Mouse (Mus musculus) MEL (cell line): ENCODE data around the gene Il9r. TPM values are rescaled to one million over a fixed set of nuclear protein-coding genes. Genes with fewer than 3 reads are reported as not detected.

Experiments
- DNase-seq: peaks from one replicate; pipeline ENCODE4 v3.0.0; 2011; ENCODE audit warnings: low read depth, low spot score
- H3K27ac ChIP-seq: 2 replicates; pipeline ENCODE4 v1.5.1; 2012; ENCODE audit warnings: low read depth, mild to moderate bottlenecking, control low read depth, low read length, moderate library complexity; ENCODE audit not compliant: control insufficient read depth
- H3K27me3 ChIP-seq, 2 experiments: fragments of 150-350 bp in 1 of 2; sonication (generic) in 1 of 2; 2 replicates each; pipeline ENCODE4 v1.6.1; 2012; ENCODE audit warnings: low read length in 2 of 2, mild to moderate bottlenecking in 2 of 2, improper control_type of control experiment in 1 of 2, moderate library complexity in 1 of 2; ENCODE audit not compliant: insufficient read depth in 2 of 2, control insufficient read depth in 1 of 2
- H3K36me3 ChIP-seq, 2 experiments: 2 replicates each; pipeline ENCODE4 v1.6.1; 2012 to 2014; ENCODE audit warnings: low read length in 2 of 2, improper control_type of control experiment in 1 of 2, inconsistent platforms in 1 of 2, mild to moderate bottlenecking in 1 of 2; ENCODE audit not compliant: insufficient read depth in 2 of 2, control insufficient read depth in 1 of 2
- H3K4me1 ChIP-seq, 2 experiments: fragments of 150-350 bp in 1 of 2; sonication (generic) in 1 of 2; 2 replicates each; pipeline ENCODE4 v1.6.1; 2012; ENCODE audit warnings: low read length in 2 of 2, improper control_type of control experiment in 1 of 2, mild to moderate bottlenecking in 1 of 2; ENCODE audit not compliant: insufficient read depth in 2 of 2, control insufficient read depth in 1 of 2
- H3K4me3 ChIP-seq, 2 experiments: fragments of 150-350 bp in 1 of 2; sonication (generic) in 1 of 2; 2 replicates each; pipeline ENCODE4 v1.5.1; 2012; ENCODE audit warnings: low read depth in 2 of 2, low read length in 2 of 2, mild to moderate bottlenecking in 2 of 2, moderate library complexity in 2 of 2, control low read depth in 1 of 2, improper control_type of control experiment in 1 of 2; ENCODE audit not compliant: control insufficient read depth in 1 of 2, insufficient read depth in 1 of 2
- H3K79me2 ChIP-seq: 2 replicates; pipeline ENCODE4 v1.6.1; 2012; ENCODE audit warnings: mild to moderate bottlenecking, low read length, moderate library complexity; ENCODE audit not compliant: control insufficient read depth, poor library complexity, insufficient read depth
- H3K9ac ChIP-seq: 2 replicates; pipeline ENCODE4 v1.6.1; 2012; ENCODE audit warnings: low read depth, mild to moderate bottlenecking, control low read depth, low read length, moderate library complexity; ENCODE audit not compliant: control insufficient read depth, poor library complexity, severe bottlenecking
- H3K9me3 ChIP-seq: fragments of 150-350 bp; sonication (generic); replicated peaks from 2 replicates; pipeline ENCODE4 v1.6.1; 2012; ENCODE audit warnings: mild to moderate bottlenecking, low read length, improper control_type of control experiment, moderate library complexity; ENCODE audit not compliant: insufficient read depth
- BHLHE40 ChIP-seq: IDR thresholded peaks from 2 replicates; pipeline ENCODE4 v1.6.1; 2012; ENCODE audit warnings: low read depth, mild to moderate bottlenecking, inconsistent platforms, low read length, improper control_type of control experiment, borderline replicate concordance
- CHD2 ChIP-seq: IDR thresholded peaks from 2 replicates; pipeline ENCODE4 v1.6.1; 2011; ENCODE audit warnings: low read length, improper control_type of control experiment
- CTCF ChIP-seq, 3 experiments: IDR thresholded peaks in 2 of 3; conservative IDR thresholded peaks in 1 of 3; 2 replicates each; pipeline ENCODE4 v1.5.1; 2011 to 2012; ENCODE audit warnings: low read length in 3 of 3, low read depth in 2 of 3, mild to moderate bottlenecking in 2 of 3, improper control_type of control experiment in 1 of 3, inconsistent platforms in 1 of 3, mixed read lengths in 1 of 3, moderate library complexity in 1 of 3; ENCODE audit not compliant: control insufficient read depth in 1 of 3, insufficient read depth in 1 of 3, poor library complexity in 1 of 3, severe bottlenecking in 1 of 3
- EP300 ChIP-seq, 2 experiments: IDR thresholded peaks; 2 replicates each; pipeline ENCODE4 v1.6.1; 2011; ENCODE audit warnings: improper control_type of control experiment in 2 of 2, low read length in 2 of 2, low read depth in 1 of 2, mild to moderate bottlenecking in 1 of 2
- HCFC1 ChIP-seq: IDR thresholded peaks from 2 replicates; pipeline ENCODE4 v1.6.1; 2012; ENCODE audit warnings: low read depth, mild to moderate bottlenecking, inconsistent platforms, low read length, improper control_type of control experiment, moderate library complexity
- KAT2A ChIP-seq: conservative IDR thresholded peaks from 2 replicates; pipeline ENCODE4 v1.6.1; 2012; ENCODE audit warnings: low read depth, low read length, improper control_type of control experiment, inconsistent platforms
- MAFK ChIP-seq: IDR thresholded peaks from 2 replicates; pipeline ENCODE4 v1.6.1; 2011; ENCODE audit warnings: low read depth, mild to moderate bottlenecking, low read length, improper control_type of control experiment, borderline replicate concordance
- TBP ChIP-seq: IDR thresholded peaks from 2 replicates; pipeline ENCODE4 v1.8.0; 2011; ENCODE audit warnings: low read depth, low read length, improper control_type of control experiment
- ZNF384 ChIP-seq: IDR thresholded peaks from 2 replicates; pipeline ENCODE4 v1.6.1; 2012; ENCODE audit warnings: low read depth, mild to moderate bottlenecking, inconsistent platforms, low read length, improper control_type of control experiment
- polyA plus RNA-seq, 2 experiments: library from polyadenylated mRNA; stranded (reverse) in 1 of 2; unstranded in 1 of 2; fragments of >175 nt in 1 of 2; fragments of >200 nt in 1 of 2; gene quantifications; 2 replicates each; pipeline versions ENCODE4 v1.2.1 to v1.2.4; 2012; ENCODE audit warnings: low replicate concordance in 2 of 2, low read depth in 1 of 2; ENCODE audit not compliant: insufficient read length in 2 of 2, insufficient read depth in 1 of 2, missing spikeins in 1 of 2
- total RNA-seq: library from RNA; depleted of rRNA; stranded (reverse); fragments of 300-350 nt; gene quantifications from 2 replicates; pipeline ENCODE4 v1.2.3, GENCODE M21; 2012; rRNA removed

The Il9r gene
- total and polyA plus RNA-seq, 3 experiments = 56.9 to 83.8 TPM; not detected in 1

GRCm38 (mm10) chr11:32137719-32138613, 62.1 kb downstream of the Il9r start:
- Histone ChIP-seq H3K9me3 (no peaks in the 10 kb centered on the region), H3K9ac (no peak overlapping the region), H3K4me3 (no peak overlapping the region), H3K27ac (no peak overlapping the region), H3K79me2 (no peaks in the 10 kb centered on the region), H3K4me1 (no peaks in the 10 kb centered on the region), H3K27me3 (peaks cover 21 to 29% of the 10 kb centered on the region in 2 experiments), H3K36me3 (no peaks in the 10 kb centered on the region)
- DNase-seq = no peak
- TF ChIP-seq ZNF384 = no peak
- no peak for TF ChIP-seq MAFK
- no peak for TF ChIP-seq HCFC1
- TF ChIP-seq EP300 (IDR thresholded peaks at IDR 0.05; ENCODE audit: low read depth in 1 of 2, low read length in 2 of 2) = no peak
- TF ChIP-seq CTCF (IDR thresholded peaks at IDR 0.05 in 2 of 3, conservative IDR thresholded peaks at IDR 0.05 in 1 of 3; ENCODE audit: control insufficient read depth in 1 of 3, insufficient read depth in 1 of 3, low read depth in 2 of 3, low read length in 3 of 3, poor library complexity in 1 of 3, severe bottlenecking in 1 of 3) = no peak
- TF ChIP-seq BHLHE40 = no peak
- no peak for TF ChIP-seq TBP
- no peak for TF ChIP-seq CHD2
- TF ChIP-seq KAT2A = no peak

Other genes starting within 250 kb of the Il9r start
- not detected in 2 replicates for gene 4930524B15Rik, start 234.7 kb downstream of the Il9r start, total RNA-seq
- gene 4930524B15Rik, start 234.7 kb downstream of the Il9r start, polyA plus RNA-seq = under 1 TPM in 1 of 2 experiments, not detected in 1; 0.03 TPM
- not detected in 2 replicates for gene Nsg2, start 199.8 kb downstream of the Il9r start, total RNA-seq
- not detected for gene Nsg2, start 199.8 kb downstream of the Il9r start, polyA plus RNA-seq
- gene Snrnp25, start 5.1 kb upstream of the Il9r start, total RNA-seq = 148 and 158 TPM in 2 replicates
- 100 to 1,000 TPM in 1 of 2 experiments, not detected in 1; 130 TPM for gene Snrnp25, start 5.1 kb upstream of the Il9r start, polyA plus RNA-seq
- 2.4 and 2.9 TPM in 2 replicates for gene Rhbdf1, start 22.0 kb upstream of the Il9r start, total RNA-seq
- gene Rhbdf1, start 22.0 kb upstream of the Il9r start, polyA plus RNA-seq = 10 to 100 TPM in 1 of 2 experiments, not detected in 1; 14.3 TPM
- gene Mpg, start 26.2 kb upstream of the Il9r start, total RNA-seq = 41.2 and 43.2 TPM in 2 replicates
- gene Mpg, start 26.2 kb upstream of the Il9r start, polyA plus RNA-seq = 10 to 100 TPM in 1 of 2 experiments, not detected in 1; 42.0 TPM
- 12.5 and 14.1 TPM in 2 replicates for gene Nprl3, start 67.4 kb upstream of the Il9r start, total RNA-seq
- gene Nprl3, start 67.4 kb upstream of the Il9r start, polyA plus RNA-seq = 10 to 100 TPM in 1 of 2 experiments, not detected in 1; 18.4 TPM
- gene Hba-x, start 76.1 kb upstream of the Il9r start, total RNA-seq = not detected in 2 replicates
- under 1 TPM in 1 of 2 experiments, not detected in 1; 0.13 TPM for gene Hba-x, start 76.1 kb upstream of the Il9r start, polyA plus RNA-seq
- gene Hba-a1, start 83.2 kb upstream of the Il9r start, total RNA-seq = 211 and 272 TPM in 2 replicates
- 100 to 1,000 TPM; 313 to 334 TPM for gene Hba-a1, start 83.2 kb upstream of the Il9r start, polyA plus RNA-seq
- gene Hbq1b, start 86.7 kb upstream of the Il9r start, total RNA-seq = 2.3 and 2.5 TPM in 2 replicates
- gene Hbq1b, start 86.7 kb upstream of the Il9r start, polyA plus RNA-seq = 1 to 10 TPM in 1 of 2 experiments, not detected in 1; 6.5 TPM
- 130 and 202 TPM in 2 replicates for gene Hba-a2, start 96.2 kb upstream of the Il9r start, total RNA-seq
- 100 to 1,000 TPM; 313 to 432 TPM for gene Hba-a2, start 96.2 kb upstream of the Il9r start, polyA plus RNA-seq
- gene Hbq1a, start 99.8 kb upstream of the Il9r start, total RNA-seq = 0.46 TPM in 1 of 2 replicates, not detected in the other
- gene Hbq1a, start 99.8 kb upstream of the Il9r start, polyA plus RNA-seq = under 1 TPM in 1 of 2 experiments, not detected in 1; 0.29 TPM
- 9.6 and 10.0 TPM in 2 replicates for gene Sh3pxd2b, start 147.5 kb upstream of the Il9r start, total RNA-seq
- gene Sh3pxd2b, start 147.5 kb upstream of the Il9r start, polyA plus RNA-seq = 10 to 100 TPM in 1 of 2 experiments, not detected in 1; 17.0 TPM